In genomic region chr1:17980604-17981003, GRCm38 (mm10) we compare ENCODE assay signal across 8 mouse cellular contexts.
A peak's percentile ranks its signal among the peaks of the same experiment; 100 is the strongest.
DNase-seq lines count a peak whose midpoint lies in the region; ATAC-seq and TF ChIP-seq lines count a peak whose summit lies in the region.

No protein-coding gene starts in this region.

- H3K9ac ChIP-seq in heart, embryonic 12.5 days, result no peak overlapping the region
- no peak overlapping the region for H3K9ac ChIP-seq in ES-E14 (ENCODE audit: insufficient read depth, low read depth, low read length, poor library complexity, severe bottlenecking)
- no peak overlapping the region for H3K9ac ChIP-seq in midbrain, embryonic 14.5 days (replicated peaks; ENCODE audit: low read length)

- no peaks in the 10 kb centered on the region for H3K27me3 ChIP-seq in heart, embryonic 12.5 days (replicated peaks)
- no peaks in the 10 kb centered on the region for H3K27me3 ChIP-seq in embryonic facial prominence, embryonic 10.5 days (replicated peaks; ENCODE audit: low read depth, poor library complexity, severe bottlenecking)
- no peaks in the 10 kb centered on the region for H3K27me3 ChIP-seq in midbrain, embryonic 14.5 days (ENCODE audit: control insufficient read depth, insufficient read depth, low read length)

- no peaks in the 10 kb centered on the region for H3K9me3 ChIP-seq in heart, embryonic 12.5 days (replicated peaks)
- no peaks in the 10 kb centered on the region for H3K9me3 ChIP-seq in ES-E14 (ENCODE audit: control insufficient read depth, insufficient read depth, low read depth, low read length)
- no peaks in the 10 kb centered on the region for H3K9me3 ChIP-seq in embryonic facial prominence, embryonic 10.5 days
- H3K9me3 ChIP-seq in midbrain, embryonic 14.5 days (ENCODE audit: control insufficient read depth, low read length), result no peaks in the 10 kb centered on the region

- no peak overlapping the region for H3K27ac ChIP-seq in heart, embryonic 12.5 days (ENCODE audit: poor library complexity, severe bottlenecking)
- no peak overlapping the region for H3K27ac ChIP-seq in ES-E14 (ENCODE audit: insufficient read depth, low read depth, low read length, poor library complexity, severe bottlenecking)
- H3K27ac ChIP-seq in embryonic facial prominence, embryonic 10.5 days (replicated peaks), result no peak overlapping the region
- no peak overlapping the region for H3K27ac ChIP-seq in midbrain, embryonic 14.5 days (replicated peaks; ENCODE audit: low read depth, low read length)

- intact Hi-C loops in heart, postnatal 10 days (cut with DNase I), result loop anchor here (1.0 kb wide), 1 partner anchor 126 kb away; no protein-coding TSS in a partner anchor

- no peak overlapping the region for H3K4me3 ChIP-seq in heart, embryonic 12.5 days
- no peak overlapping the region for H3K4me3 ChIP-seq in ES-E14 (ENCODE audit: insufficient read depth in 1 of 2, low read depth in 1 of 2, low read length in 2 of 2, poor library complexity in 1 of 2, severe bottlenecking in 1 of 2)
- no peak overlapping the region for H3K4me3 ChIP-seq in embryonic facial prominence, embryonic 10.5 days
- H3K4me3 ChIP-seq in midbrain, embryonic 14.5 days (replicated peaks; ENCODE audit: low read depth, low read length), result no peak overlapping the region

- no peaks in the 10 kb centered on the region for H3K4me1 ChIP-seq in heart, embryonic 12.5 days (replicated peaks)
- 0 out of 4 replicates have a peak, but pooled peaks cover 0 to 2% of the 10 kb centered on the region in 2 experiments for H3K4me1 ChIP-seq in ES-E14 (ENCODE audit: control insufficient read depth in 2 of 2, insufficient read depth in 2 of 2, low read length in 2 of 2, poor library complexity in 1 of 2)
- no peaks in the 10 kb centered on the region for H3K4me1 ChIP-seq in embryonic facial prominence, embryonic 10.5 days
- no peaks in the 10 kb centered on the region for H3K4me1 ChIP-seq in midbrain, embryonic 14.5 days (ENCODE audit: control insufficient read depth, insufficient read depth, low read length)

- H3K4me2 ChIP-seq in heart, embryonic 12.5 days, result no peak overlapping the region
- H3K4me2 ChIP-seq in midbrain, embryonic 14.5 days (ENCODE audit: low read length), result no peak overlapping the region

- H3K36me3 ChIP-seq in heart, embryonic 12.5 days, result no peaks in the 10 kb centered on the region
- no peaks in the 10 kb centered on the region for H3K36me3 ChIP-seq in ES-E14 (ENCODE audit: control insufficient read depth, insufficient read depth, low read length, poor library complexity, severe bottlenecking)
- no peaks in the 10 kb centered on the region for H3K36me3 ChIP-seq in embryonic facial prominence, embryonic 10.5 days (replicated peaks)
- H3K36me3 ChIP-seq in midbrain, embryonic 14.5 days (ENCODE audit: control insufficient read depth, insufficient read depth, low read length), result no peaks in the 10 kb centered on the region

- 12% methylated on average over 3 of the region's 3 CpGs for WGBS in heart, embryonic 12.5 days
- WGBS in embryonic facial prominence, embryonic 10.5 days, result 14% methylated on average over 3 of the region's 3 CpGs
- WGBS in midbrain, embryonic 14.5 days, result 15% methylated on average over 3 of the region's 3 CpGs

- in situ Hi-C loops in ES-E14 (cut with MboI; ENCODE audit: low sequenced_read_pairs in 2 of 2, unreplicated experiment in 2 of 2), result loop anchor here (10.0 to 25.0 kb wide), 2 partner anchors 124 to 132 kb away; no protein-coding TSS in a partner anchor

- peak; percentile 20 to 25 for DNase-seq in heart, postnatal 10 days
- DNase-seq in ES-E14 (ENCODE audit: low read depth, low spot score), result peak; percentile 49
- DNase-seq in embryonic facial prominence, embryonic 10.5 days (ENCODE audit: low spot score), result peak; percentile 30
- peak; percentile 8 for DNase-seq in kidney, postnatal 14 days
- DNase-seq in midbrain, embryonic 14.5 days, result peak; percentile 87
- DNase-seq in spleen, postnatal 36 days (ENCODE audit: low spot score in 2 of 2), result no peak

- no peak for ATAC-seq in heart, embryonic 12.5 days (ENCODE audit: insufficient number of reproducible peaks, low FRiP score)
- ATAC-seq in midbrain, embryonic 14.5 days (ENCODE audit: low FRiP score, low TSS enrichment), result peak; percentile 78; the same call in 1 of the 2 replicates
- ATAC-seq in activated CD4-positive, CD25-positive, alpha-beta regulatory T cell, adult 4 months, result no peak

TF ChIP-seq in ES-E14, 5 proteins besides CTCF, POLR2A, EP300 and RAD21:
- TF ChIP-seq CHD2 (IDR thresholded peaks at IDR 0.05; ENCODE audit: low read depth, low read length) (no peak), MAFK (IDR thresholded peaks at IDR 0.05; ENCODE audit: insufficient read depth, low read depth, low read length) (no peak), ZC3H11A (IDR thresholded peaks at IDR 0.05; ENCODE audit: borderline replicate concordance, low read depth, low read length) (peak; percentile 86), HCFC1 (IDR thresholded peaks at IDR 0.05; ENCODE audit: borderline replicate concordance, insufficient read depth, low read length) (no peak), ZNF384 (IDR thresholded peaks at IDR 0.05; ENCODE audit: low read depth, low read length) (no peak)

Comparison
In these comparisons a context has a peak if more than half of its experiments do, and no peak if none do; other contexts are left out.
1. DNase-seq: peak in heart, postnatal 10 days (2 of 2), ES-E14 (single experiment), embryonic facial prominence, embryonic 10.5 days (single experiment), kidney, postnatal 14 days (single experiment) and midbrain, embryonic 14.5 days (single experiment); none in spleen, postnatal 36 days (0 of 2).